Mouse (Mus musculus): Measurements from ENCODE around the gene Cox4i2. TPM values are rescaled to one million over a fixed set of nuclear protein-coding genes. Genes with fewer than 3 reads are reported as not detected.

Gene Cox4i2
- polyA plus RNA-seq (2014; fragmentation: Illumina TruSeq; extraction: RNeasy Lipid Tissue Mini Kit (QIAGEN cat#74804); ENCODE audit: low read depth, low replicate concordance): 5.2 TPM

GRCm38 (mm10) chr2:152753944-152754711 lies at the start of gene Cox4i2:
TSS of gene Cox4i2 (plus strand) at chr2:152754173.

GRCm38 (mm10) chr2:152736090-152736601 lies 17.8 kb upstream of the Cox4i2 start, which contains the start of gene Id1:
TSS of gene Id1 (plus strand) at chr2:152736251.

Other genes starting within 250 kb of the Cox4i2 start
- 117 TPM for gene Defb26, start 242.5 kb upstream of the Cox4i2 start, polyA plus RNA-seq (2014; fragmentation: Illumina TruSeq; extraction: RNeasy Lipid Tissue Mini Kit (QIAGEN cat#74804); ENCODE audit: low read depth, low replicate concordance)
- gene Defb28, start 235.9 kb upstream of the Cox4i2 start, polyA plus RNA-seq (2014; fragmentation: Illumina TruSeq; extraction: RNeasy Lipid Tissue Mini Kit (QIAGEN cat#74804); ENCODE audit: low read depth, low replicate concordance): 1,277 TPM
- 321 TPM for gene Defb29, start 214.1 kb upstream of the Cox4i2 start, polyA plus RNA-seq (2014; fragmentation: Illumina TruSeq; extraction: RNeasy Lipid Tissue Mini Kit (QIAGEN cat#74804); ENCODE audit: low read depth, low replicate concordance)
- gene Gm17416, start 184.8 kb upstream of the Cox4i2 start, polyA plus RNA-seq (2014; fragmentation: Illumina TruSeq; extraction: RNeasy Lipid Tissue Mini Kit (QIAGEN cat#74804); ENCODE audit: low read depth, low replicate concordance): 2,150 TPM
- 719 TPM for gene Defb21, start 181.4 kb upstream of the Cox4i2 start, polyA plus RNA-seq (2014; fragmentation: Illumina TruSeq; extraction: RNeasy Lipid Tissue Mini Kit (QIAGEN cat#74804); ENCODE audit: low read depth, low replicate concordance)
- gene Defb19, start 173.9 kb upstream of the Cox4i2 start, polyA plus RNA-seq (2014; fragmentation: Illumina TruSeq; extraction: RNeasy Lipid Tissue Mini Kit (QIAGEN cat#74804); ENCODE audit: low read depth, low replicate concordance): 22.8 TPM
- 531 TPM for gene Defb45, start 154.8 kb upstream of the Cox4i2 start, polyA plus RNA-seq (2014; fragmentation: Illumina TruSeq; extraction: RNeasy Lipid Tissue Mini Kit (QIAGEN cat#74804); ENCODE audit: low read depth, low replicate concordance)
- gene Defb36, start 149.8 kb upstream of the Cox4i2 start, polyA plus RNA-seq (2014; fragmentation: Illumina TruSeq; extraction: RNeasy Lipid Tissue Mini Kit (QIAGEN cat#74804); ENCODE audit: low read depth, low replicate concordance): 6.9 TPM
- gene Defb25, start 131.1 kb upstream of the Cox4i2 start, polyA plus RNA-seq (2014; fragmentation: Illumina TruSeq; extraction: RNeasy Lipid Tissue Mini Kit (QIAGEN cat#74804); ENCODE audit: low read depth, low replicate concordance): 4,016 TPM
- gene Rem1, start 127.2 kb upstream of the Cox4i2 start, polyA plus RNA-seq (2014; fragmentation: Illumina TruSeq; extraction: RNeasy Lipid Tissue Mini Kit (QIAGEN cat#74804); ENCODE audit: low read depth, low replicate concordance): 42.9 TPM
- 115 TPM for gene H13, start 84.7 kb upstream of the Cox4i2 start, polyA plus RNA-seq (2014; fragmentation: Illumina TruSeq; extraction: RNeasy Lipid Tissue Mini Kit (QIAGEN cat#74804); ENCODE audit: low read depth, low replicate concordance)
- gene Mcts2, start 67.1 kb upstream of the Cox4i2 start, polyA plus RNA-seq (2014; fragmentation: Illumina TruSeq; extraction: RNeasy Lipid Tissue Mini Kit (QIAGEN cat#74804); ENCODE audit: low read depth, low replicate concordance): 14.8 TPM
- gene Id1, start 17.9 kb upstream of the Cox4i2 start, polyA plus RNA-seq (2014; fragmentation: Illumina TruSeq; extraction: RNeasy Lipid Tissue Mini Kit (QIAGEN cat#74804); ENCODE audit: low read depth, low replicate concordance): 38.8 TPM
- gene Bcl2l1, start 77.6 kb downstream of the Cox4i2 start, polyA plus RNA-seq (2014; fragmentation: Illumina TruSeq; extraction: RNeasy Lipid Tissue Mini Kit (QIAGEN cat#74804); ENCODE audit: low read depth, low replicate concordance): 42.0 TPM
- gene Tpx2, start 93.8 kb downstream of the Cox4i2 start, polyA plus RNA-seq (2014; fragmentation: Illumina TruSeq; extraction: RNeasy Lipid Tissue Mini Kit (QIAGEN cat#74804); ENCODE audit: low read depth, low replicate concordance): 1.9 TPM
- 1.1 TPM for gene Mylk2, start 157.2 kb downstream of the Cox4i2 start, polyA plus RNA-seq (2014; fragmentation: Illumina TruSeq; extraction: RNeasy Lipid Tissue Mini Kit (QIAGEN cat#74804); ENCODE audit: low read depth, low replicate concordance)
- gene Foxs1, start 179.0 kb downstream of the Cox4i2 start, polyA plus RNA-seq (2014; fragmentation: Illumina TruSeq; extraction: RNeasy Lipid Tissue Mini Kit (QIAGEN cat#74804); ENCODE audit: low read depth, low replicate concordance): 5.9 TPM
- 21.3 TPM for gene Dusp15, start 197.5 kb downstream of the Cox4i2 start, polyA plus RNA-seq (2014; fragmentation: Illumina TruSeq; extraction: RNeasy Lipid Tissue Mini Kit (QIAGEN cat#74804); ENCODE audit: low read depth, low replicate concordance)
- 12.9 TPM for gene Ttll9, start 208.3 kb downstream of the Cox4i2 start, polyA plus RNA-seq (2014; fragmentation: Illumina TruSeq; extraction: RNeasy Lipid Tissue Mini Kit (QIAGEN cat#74804); ENCODE audit: low read depth, low replicate concordance)